Mouse (Mus musculus) left cerebral cortex, adult 8-10 months (tissue): ENCODE data around the gene Dennd1a. TPM values are rescaled to one million over a fixed set of nuclear protein-coding genes. Genes with fewer than 3 reads are reported as not detected.
A peak's percentile ranks its signal among the peaks of the same experiment; 100 is the strongest.

Experiments
- DNase-seq, 2 experiments: peaks; one replicate each; pipeline ENCODE4 v3.0.0; 2022; ENCODE audit warnings: low spot score in 2 of 2
- total RNA-seq, 4 experiments: library from RNA; stranded (reverse); gene quantifications; 2 replicates each; pipeline ENCODE4 v1.2.4; 2022

The Dennd1a gene
- total RNA-seq, 4 experiments from 2014 or later: 80.4 to 89.2 (median 83.8) TPM

DNA sequence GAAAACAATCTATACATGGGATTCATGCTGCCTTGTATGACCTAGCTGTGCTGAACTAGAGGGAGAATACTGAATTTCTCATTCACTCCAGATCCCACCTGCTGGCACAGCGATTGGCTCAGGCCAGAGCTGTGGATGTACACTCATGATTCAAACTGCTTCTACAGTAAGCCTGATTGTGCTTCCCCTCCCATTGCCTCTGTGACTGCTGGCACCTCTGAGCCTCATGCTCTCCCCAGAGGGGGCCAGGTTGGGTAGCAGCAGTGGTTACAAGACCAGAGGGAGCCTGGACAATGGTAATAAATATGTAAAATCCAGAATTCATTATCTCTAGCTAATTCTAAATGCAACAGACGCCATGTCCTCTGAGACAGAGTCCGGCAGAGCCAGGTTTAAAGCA, 404.0 kb downstream of the Dennd1a start:
- DNase-seq: no peak

DNA sequence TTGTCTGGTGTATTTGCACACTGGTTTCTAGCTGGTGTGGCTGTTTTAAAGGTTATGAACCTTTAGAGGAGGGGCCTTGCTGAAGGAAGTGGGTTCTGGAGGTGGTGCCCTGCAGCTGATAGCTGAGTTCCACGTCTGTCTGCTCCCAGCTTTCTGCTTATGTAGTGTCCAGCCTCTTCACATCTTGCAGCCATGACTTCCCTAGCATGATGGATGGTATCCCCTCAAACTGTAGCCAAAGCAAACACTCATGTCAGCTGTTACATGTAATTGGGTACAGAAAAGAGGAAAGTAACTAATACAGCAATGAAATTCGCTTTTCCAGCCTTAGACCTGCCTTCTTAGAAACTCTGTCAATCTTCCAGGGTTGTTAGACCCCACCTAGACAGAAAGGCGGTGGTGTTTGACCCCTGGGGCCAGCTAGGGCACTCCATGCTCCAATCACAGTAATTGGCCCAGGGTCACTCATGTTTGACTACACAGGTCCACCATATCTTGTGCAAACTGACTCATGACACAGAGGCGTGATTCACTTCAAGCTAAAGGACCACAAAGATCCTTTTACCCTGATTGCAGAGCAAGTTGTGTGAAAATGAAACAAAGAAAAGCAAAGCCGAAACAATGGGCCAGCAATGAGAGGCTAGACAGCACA, 405.8 kb downstream of the Dennd1a start:
- no peak for DNase-seq

DNA sequence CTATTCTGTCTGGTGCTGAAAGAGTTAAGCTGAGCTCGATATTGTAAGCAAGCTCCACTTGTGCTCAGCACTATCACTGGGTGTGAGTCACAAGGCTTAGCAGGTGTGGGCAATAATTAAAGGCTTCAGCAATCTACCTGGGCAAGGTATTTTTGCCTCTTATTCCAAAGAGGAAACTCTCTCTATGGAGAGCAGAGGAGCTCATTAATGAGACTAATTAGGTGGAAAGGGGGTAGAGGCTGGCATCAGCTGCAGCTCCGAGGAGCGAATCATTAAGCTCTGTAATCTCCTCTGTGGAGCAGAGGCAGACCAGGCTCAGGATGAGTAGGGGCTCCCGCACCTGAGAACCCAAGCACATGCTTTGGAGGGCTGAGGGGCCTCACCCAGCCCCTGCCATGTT, 407.5 kb downstream of the Dennd1a start:
- DNase-seq: no peak

DNA sequence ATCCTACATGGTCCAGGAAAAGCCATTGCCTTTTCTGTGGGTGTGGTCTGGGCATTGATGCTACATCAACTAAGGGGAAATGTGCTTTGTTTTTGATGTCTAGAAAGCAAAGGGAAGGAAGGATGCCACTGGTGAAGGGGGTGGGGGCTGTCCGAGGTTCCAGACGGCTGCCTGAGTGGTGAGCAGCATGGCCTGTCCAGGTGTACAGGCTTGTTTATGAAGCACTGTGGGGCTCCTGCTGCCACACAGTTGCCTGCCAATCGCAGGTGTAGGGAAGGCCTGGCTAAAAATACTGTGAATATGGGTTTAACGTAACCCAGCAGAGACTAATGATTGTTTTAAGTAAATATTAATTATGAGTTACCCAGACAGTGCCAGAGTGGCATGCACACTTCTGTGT, 414.4 kb downstream of the Dennd1a start:
- DNase-seq: no peak

DNA sequence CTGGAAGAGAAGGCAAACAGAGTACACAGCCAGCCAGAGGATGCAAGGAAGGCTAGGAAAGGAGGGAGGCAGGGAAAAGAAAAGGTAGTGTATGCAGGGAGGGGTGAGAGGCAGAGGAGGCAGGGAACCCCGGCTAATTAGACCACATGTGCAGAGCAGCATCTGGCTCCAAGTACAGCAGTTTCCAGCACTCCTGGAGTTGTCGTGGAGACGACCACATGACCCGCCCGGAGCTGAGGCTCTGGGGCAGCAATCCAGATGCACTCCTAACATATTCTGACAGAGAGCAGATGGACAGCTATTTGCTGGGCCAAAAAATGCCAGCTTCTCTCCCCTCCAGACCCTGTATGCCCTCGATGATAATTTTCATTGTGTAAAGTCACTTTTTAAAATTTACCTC, 417.6 kb downstream of the Dennd1a start:
- peak in 1 of 2 experiments; percentile 21 for DNase-seq

DNA sequence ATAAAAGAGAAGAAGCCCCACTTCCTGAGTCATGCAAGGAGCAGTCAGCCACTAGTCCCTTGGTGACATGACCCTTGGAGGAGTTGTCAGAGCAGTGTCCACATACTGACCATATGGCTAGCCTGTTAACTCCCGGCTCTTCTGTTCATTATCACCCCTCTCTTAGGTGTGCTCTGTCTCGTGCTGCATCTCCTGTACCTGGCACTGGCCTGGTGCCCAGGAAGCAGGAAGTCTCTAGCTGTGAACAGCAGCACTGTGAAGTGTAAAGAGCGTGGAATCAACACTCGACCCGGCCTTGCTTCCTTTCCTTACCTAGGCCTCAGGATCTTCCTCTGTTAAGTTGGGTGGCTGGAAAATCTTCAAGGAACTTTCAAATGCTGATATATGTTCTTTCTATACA, 419.8 kb downstream of the Dennd1a start:
- DNase-seq: no peak

DNA sequence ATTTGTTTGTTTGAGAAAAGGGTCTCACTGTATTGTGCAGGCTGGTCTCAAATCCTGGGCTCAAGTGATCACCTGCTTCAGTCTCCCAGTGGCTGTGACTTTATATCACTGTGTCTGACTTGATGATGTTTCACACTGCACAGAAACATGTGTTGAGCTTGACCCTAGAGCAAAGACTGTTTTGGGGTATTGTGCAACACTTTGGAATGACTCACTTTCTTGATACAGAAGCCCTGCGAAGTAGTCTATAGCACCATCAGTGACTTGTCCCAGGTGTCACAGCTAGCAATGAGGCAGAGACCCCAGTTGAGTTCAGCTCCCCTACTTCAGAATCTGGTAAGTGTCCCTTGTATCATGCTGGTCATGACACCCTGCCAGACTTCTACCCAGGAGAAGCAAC, 429.7 kb downstream of the Dennd1a start:
- DNase-seq: no peak

DNA sequence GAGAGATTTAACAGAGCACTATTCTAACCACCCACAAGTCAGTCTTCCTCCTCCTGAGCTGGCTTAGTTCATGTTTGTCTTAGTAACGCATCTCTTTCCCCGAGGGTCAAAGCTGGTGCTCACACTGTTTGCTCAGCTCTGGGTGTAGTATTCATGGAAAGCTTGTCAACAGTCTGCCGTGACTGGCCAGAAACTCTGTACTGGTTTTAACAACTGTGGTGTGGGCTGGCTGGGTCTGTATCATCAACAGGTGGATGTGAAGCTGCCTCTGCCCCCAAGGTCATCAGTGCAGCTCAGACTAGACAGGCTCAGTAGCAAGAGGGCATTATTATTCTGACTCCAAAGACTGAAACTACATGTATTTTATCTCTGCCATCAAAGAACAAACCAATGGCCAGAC, 430.2 kb downstream of the Dennd1a start:
- no peak for DNase-seq

DNA sequence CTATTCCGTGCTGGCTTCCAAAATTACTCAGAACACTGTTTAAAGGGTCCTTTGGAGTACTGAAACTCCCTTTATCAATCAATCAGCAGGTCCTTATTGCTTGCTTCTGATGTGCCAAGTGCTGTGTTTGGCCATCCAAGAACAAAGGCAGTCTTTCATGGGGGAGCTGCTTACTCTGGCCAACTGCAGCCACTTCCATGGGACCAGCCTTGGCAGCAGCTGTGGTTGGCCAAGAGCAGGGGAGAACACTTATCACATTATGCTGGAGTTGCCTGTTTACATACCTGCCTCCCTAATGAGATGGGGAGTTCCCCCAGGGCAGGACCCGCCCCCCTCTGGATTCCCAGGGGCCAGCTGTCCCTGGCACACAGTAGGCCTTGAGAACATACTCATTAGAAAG, 432.0 kb downstream of the Dennd1a start:
- peak in 1 of 2 experiments; percentile 48 for DNase-seq

DNA sequence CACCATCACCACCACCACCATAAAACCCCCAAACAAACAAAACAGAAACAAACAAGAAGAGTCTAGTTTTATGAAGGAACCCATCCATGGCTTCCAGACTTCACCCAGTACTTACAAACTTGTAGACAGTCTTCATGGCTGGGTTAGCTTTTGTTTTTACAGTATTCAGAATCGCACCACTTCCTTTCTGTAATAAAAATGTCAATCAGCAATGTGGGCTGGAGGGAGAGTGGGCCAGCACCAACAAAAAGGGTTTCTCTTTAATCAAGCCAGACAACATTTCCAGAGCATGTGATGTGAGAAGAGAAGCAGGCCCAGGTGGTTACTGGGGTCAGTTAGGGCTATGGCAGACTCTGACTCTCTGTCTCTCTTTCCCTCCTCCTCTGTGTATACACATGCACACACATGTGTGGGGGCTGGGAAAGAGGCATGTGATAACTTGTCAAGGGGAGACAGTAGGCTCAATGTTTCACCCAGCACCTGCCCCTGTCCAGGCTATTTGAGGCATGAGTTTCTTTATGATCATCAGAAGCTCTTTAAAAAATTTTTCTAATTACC, 433.2 kb downstream of the Dennd1a start:
- no peak for DNase-seq

DNA sequence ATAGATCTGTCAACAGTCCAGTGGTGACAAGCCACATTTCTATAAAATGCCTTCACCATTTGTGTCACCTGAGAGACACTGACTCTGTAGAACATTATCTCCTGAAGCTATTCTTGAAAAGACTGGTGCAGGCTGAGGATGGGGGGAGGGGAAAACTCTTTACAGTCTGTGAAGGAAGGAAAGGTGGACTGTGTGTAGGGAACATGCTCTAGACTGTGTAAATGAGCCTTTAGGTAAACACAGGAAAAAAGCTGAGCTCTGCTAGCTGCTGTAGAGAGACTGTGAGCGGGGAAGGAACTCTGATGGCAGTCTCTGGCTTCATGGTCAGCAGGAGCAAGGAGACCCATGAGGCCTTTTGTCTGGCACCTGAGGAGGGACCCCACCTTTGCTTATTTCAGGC, 436.6 kb downstream of the Dennd1a start:
- no peak for DNase-seq

DNA sequence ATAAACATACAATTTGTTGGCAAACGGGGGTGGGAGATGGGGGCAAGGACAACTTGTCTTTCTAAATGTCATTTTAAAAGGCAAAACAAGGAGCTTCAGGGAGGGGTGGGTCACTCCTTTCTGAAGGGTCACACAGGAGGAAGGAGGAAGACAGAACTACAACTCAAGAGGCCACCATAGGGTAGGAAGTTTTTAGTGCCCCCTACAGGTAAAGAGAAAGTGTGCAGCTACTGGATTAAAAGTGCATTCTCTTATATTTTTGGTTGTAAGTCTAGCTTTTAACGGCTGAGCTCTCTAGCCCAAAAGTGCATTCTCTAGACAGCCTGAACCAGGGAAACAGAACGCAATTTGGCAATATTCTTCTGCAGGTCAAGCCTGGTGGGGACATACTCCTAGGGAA, 437.8 kb downstream of the Dennd1a start:
- DNase-seq: no peak

DNA sequence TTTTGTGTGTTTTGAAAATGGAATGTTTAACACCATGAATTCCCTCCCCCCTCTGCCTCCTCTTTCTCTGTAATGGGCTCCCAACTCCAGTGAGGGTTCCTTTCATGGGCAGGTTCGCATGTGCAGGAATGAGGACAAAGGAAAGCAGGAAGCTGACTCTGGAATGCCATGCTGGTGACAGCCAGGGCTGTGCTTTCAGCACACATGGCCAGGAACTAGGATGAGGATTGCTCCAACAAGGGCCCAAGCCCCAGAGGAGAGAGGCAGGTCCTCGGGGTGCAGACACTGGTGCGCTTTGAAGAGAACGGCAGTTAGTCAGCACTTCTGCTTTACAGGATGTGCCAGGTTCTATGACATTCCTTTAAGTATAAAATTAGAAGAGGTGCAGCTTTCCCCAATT, 444.5 kb downstream of the Dennd1a start:
- peak in 1 of 2 experiments; percentile 37 for DNase-seq

DNA sequence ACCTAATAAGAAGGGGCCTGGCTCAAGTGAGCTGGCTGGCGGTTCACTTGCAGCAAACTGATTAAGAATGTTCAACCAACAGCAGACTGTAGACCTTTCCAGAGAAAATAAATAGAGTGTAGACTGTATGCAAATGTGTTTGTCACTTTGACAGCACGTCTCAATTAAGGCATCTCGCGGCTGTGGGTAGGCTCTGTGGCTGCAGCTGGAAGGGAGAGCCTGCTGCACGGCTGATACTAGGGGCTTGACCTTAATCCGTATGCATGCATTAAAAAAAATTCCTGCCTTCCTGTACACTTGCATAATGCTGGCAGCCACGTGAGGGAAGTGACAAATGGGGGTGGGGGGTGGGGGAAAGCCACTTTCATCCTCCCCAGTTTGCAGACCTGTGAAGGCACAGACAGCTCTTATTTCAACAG, 445.0 kb downstream of the Dennd1a start:
- DNase-seq: no peak

DNA sequence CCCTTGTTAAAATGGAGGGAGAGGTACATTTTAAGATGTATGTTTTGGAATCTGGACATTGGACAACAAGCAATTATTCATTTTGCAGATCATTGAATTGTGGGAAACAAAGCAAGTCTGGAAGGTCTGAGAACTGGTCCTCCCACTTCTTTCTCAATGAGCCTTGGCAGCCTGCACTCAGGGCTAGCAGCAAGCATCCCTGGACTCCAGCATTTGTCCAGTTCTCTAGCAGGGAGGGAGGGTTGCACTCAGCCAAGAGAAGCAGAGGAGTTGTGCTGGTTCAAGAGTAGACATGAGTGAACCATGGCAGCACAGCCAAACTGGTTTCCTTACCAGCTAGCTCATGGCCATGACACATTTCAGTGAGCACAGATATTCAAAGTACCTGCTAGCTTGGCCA, 447.3 kb downstream of the Dennd1a start:
- no peak for DNase-seq

DNA sequence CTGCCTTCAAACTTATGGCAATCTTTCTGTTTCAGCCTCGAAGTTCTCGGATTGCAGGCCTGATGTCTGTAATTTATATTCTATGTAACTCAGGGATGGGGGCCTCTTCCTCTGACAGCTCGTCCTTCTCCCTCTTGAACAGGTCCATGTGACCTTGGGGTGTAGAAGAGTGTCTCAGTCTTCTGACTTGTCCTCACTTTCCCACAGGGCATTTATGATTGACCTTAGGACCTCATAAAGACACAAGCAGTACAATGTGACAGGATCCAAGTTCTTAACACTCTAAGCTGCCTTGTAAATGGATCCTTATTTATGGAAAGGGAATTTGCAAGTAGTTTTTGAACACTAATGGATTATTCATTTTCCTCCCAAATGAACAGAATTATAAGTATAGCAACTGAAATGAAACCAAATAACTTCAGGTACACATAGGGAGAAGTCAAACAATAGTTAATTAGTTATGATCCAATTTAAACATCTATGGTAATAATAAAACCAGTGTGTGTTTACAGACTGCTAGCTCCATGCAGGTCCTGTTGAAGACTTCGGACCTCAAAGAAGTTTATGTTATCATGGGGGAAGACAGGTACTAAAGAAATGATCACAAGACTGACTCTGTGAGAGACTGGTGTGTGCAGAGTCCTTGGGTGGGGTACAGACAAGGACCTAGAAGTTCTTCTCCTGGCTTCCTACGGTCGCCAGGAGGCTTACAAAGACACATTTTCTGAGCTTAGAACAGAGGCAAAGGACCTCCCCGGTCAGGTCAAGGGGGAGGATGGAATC, 448.8 kb downstream of the Dennd1a start:
- DNase-seq: no peak

DNA sequence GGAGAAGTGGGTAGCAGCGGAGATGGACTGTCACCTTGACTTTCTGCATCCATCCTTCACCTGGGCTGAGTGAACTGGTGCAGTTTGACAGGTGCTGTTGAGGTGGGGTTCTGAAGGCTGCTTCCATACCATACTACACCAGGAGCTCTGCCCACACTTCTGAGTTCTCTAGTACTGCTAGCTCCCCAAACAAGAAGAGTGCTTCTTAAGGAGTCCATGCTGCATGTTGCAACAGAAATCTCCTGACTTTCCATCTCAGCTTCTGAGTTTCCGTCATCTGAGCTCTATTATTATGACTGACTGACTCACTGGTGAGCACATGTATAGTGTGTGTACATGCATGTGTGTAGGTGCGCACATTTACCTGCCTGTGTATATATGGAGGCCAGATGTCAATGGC, 449.6 kb downstream of the Dennd1a start:
- no peak for DNase-seq

DNA sequence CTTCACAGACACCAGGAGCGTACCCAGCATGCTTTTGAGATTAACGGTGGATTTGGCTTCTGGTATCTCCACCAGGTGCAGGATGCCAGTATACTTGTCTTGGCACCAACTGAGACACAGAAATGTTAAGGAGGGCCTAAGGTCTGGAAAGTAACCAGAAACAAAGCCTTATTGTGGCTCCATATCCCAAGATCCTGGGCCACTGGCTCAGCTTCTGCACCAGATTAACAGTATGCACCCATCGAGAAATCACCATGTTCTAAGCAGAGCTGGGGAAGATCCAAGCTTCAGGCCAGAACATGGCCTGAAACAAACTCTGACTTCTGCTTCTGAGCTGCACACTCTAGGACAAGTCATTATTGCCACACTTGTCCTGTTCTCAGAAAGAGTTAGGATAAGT, 450.3 kb downstream of the Dennd1a start:
- DNase-seq: no peak

DNA sequence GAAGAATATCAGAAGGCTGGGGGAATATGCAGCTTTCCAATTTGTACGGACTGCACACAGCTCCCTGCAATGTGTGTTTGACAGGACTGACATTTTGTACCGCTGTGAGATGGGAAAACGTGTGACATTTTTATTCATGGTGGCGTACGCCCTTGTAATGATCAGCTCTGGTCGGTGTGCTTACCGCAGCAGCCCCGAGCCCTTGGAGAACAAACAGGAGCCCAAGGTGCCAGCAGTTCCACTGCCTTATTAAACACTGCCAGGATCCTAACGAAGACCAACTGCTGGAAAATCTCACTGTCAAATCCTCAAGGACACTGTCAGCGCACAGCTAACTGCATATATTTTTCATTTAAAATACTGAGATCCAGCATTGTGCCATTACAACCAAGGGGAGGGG, 454.9 kb downstream of the Dennd1a start:
- no peak for DNase-seq

DNA sequence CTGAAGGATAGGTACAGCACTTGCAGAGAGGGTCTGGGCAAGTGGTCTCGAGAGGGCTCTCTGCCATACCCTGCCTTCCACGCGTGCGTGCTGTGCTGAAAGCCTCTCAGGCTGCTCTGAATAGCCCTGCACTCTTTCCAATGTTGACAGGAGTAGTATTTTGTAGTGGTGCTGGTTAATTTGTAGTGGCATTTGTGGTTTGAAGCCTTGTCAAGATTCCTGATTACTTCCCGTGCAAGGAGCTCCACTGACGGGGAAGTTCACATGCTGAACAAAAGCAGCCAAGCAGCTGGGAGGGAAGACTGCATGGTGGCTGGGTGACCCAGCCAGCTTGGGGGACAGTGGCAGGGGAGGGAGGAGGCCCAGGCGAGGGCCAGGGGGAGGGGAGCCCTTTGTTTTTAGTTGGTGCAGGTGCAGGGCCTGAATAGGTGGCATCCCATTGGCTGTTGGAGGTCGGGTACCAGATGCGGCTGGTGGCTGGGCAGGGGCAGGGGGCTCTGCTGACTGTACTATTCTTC, 457.4 kb downstream of the Dennd1a start:
- no peak for DNase-seq

DNA sequence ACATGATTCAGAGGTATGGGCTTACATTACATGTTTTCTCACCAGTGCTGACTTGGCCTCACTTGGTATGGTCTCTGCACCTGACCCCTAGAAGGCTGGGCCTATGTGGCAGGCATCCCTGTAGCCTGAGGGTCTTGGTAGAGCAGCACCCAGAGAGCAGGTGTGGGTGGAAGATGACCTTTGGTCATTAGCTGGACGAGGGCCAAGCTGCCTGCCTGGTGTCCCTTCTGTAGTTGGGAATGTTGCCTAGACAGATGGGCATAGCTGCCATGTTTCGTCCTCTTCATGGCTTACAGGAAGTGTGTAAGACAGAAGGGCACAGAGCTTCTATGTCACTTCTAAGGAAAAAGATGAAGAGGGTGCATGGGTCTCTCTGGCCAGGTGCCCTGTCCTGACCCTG, 463.4 kb downstream of the Dennd1a start:
- no peak for DNase-seq

DNA sequence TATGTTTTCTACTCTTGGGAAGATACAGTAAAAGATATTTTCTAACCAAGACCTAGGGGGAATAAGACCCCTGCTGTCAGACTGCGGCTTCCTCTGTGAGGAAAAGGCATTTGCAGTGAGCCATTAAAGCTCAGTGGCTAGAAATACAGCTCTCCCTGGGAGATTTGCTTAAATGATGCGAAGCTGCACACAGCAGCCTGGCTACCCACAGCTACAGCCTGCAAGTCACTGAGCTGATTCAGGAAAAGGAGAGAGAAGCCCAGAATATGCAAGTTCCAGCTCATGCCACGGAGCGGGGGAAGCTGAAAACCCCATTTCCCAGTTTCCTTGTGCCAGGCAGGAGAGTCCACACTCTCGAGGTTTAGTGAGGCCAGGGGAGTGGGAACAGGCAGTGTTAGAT, 465.1 kb downstream of the Dennd1a start:
- DNase-seq: no peak
